Mouse (Mus musculus) E14TG2a.4 (cell line): ENCODE measurements around the gene Atrnl1.

Source experiments
- H3K27me3 ChIP-seq: 2 replicates; pipeline ENCODE4 v1.6.1; 2014; ENCODE audit warnings: low read length, control low read depth; ENCODE audit not compliant: insufficient read depth
- H3K36me3 ChIP-seq: 2 replicates; pipeline ENCODE4 v1.6.1; 2014; ENCODE audit warnings: low read length, control low read depth; ENCODE audit not compliant: insufficient read depth
- H3K4me1 ChIP-seq: replicated peaks from 2 replicates; pipeline ENCODE4 v1.6.1; 2014; ENCODE audit warnings: low read depth, low read length, control low read depth
- H3K4me3 ChIP-seq: replicated peaks from 2 replicates; pipeline ENCODE4 v1.5.1; 2014; ENCODE audit warnings: mild to moderate bottlenecking, low read length
- H3K9me3 ChIP-seq: 2 replicates; pipeline ENCODE4 v1.6.1; 2014; ENCODE audit warnings: low read length, control low read depth
- CTCF ChIP-seq: conservative IDR thresholded peaks from 2 replicates; pipeline ENCODE4 v1.5.1; 2014; ENCODE audit warnings: low read length
- NANOG ChIP-seq: IDR thresholded peaks from 2 replicates; pipeline ENCODE4 v1.6.1; 2014; ENCODE audit warnings: borderline replicate concordance, low read length, mixed read lengths
- POU5F1 ChIP-seq: IDR thresholded peaks from 2 replicates; pipeline ENCODE4 v1.6.1; 2014; ENCODE audit warnings: low read length, borderline replicate concordance

Atrnl1 gene

DNA sequence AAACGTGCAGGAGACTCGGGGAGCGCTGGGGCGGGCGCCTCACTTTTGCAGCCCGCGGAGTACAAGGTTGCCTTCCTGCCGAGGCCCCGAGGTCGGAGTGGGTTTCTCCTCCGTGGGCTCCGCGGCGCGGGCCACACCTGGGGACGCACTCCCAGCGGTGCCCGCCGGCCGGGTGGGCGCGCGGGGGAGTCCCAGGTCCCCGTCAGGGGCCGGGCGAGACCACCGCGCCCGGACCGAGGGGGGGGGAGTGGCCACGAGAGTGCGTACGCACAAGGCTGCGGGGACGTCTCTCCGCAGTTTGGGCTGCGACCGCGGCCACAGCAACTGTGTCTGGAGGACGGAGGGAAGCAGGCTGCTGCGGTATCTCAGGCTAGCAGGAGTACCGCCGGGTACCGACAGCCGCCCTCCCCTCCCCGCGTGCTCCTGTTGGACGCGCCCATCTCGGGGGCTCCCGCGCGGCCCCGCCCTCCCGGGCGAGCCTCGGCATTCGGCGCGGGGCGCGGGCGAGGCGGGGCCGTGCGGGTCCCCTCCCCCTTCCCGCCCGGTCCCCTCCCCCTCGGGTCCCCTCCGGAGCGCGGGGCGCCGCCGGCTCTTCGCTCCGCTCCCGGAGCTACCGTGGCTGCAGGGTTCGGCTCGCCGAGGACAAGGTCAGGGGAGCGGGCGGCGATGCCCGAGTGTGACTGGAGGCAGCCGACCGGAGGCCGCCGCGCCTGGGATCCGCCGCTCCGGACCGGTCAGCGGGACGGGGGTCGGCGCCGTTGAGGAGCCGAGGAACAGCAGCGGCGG, at the start of gene Atrnl1:
TSS of gene Atrnl1 (plus strand) at position 559 of the 786 bp plus-strand sequence.
- no peaks in the 10 kb centered on the region for H3K9me3 ChIP-seq
- peaks cover 18% of the 10 kb centered on the region for H3K4me1 ChIP-seq
- H3K27me3 ChIP-seq = peaks cover 41% of the 10 kb centered on the region
- H3K36me3 ChIP-seq = no peaks in the 10 kb centered on the region
- peak within 1 kb of the TSS; percentile 96 for H3K4me3 ChIP-seq
- TF ChIP-seq NANOG (no peak), CTCF (no peak), POU5F1 (no peak)

DNA sequence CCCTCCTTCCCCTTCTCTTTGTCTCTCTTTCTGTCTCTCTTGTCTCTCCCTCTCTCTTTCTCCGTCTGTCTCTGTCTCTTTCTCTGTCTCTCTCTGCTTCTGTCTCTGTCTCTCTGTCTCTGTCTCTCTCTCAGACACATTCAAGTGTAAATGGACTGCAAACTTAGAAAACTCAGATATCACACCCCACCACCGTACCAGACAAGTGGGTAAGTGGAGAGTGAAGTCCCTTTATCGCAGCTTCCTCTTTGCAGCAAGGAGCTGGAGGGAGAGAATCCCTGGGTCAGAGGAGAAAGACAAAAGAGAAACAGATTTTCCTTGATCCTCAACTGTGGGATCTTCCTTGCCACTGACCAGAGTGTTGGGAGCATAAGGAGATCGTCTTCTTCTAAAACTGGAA, 49.3 kb upstream of the Atrnl1 start:
- Histone ChIP-seq H3K9me3 (no peaks in the 10 kb centered on the region), H3K4me1 (no peaks in the 10 kb centered on the region), H3K27me3 (no peaks in the 10 kb centered on the region), H3K4me3 (no peak overlapping the region), H3K36me3 (no peaks in the 10 kb centered on the region)
- no peak for TF ChIP-seq CTCF
- TF ChIP-seq NANOG = no peak
- TF ChIP-seq POU5F1 = no peak

DNA sequence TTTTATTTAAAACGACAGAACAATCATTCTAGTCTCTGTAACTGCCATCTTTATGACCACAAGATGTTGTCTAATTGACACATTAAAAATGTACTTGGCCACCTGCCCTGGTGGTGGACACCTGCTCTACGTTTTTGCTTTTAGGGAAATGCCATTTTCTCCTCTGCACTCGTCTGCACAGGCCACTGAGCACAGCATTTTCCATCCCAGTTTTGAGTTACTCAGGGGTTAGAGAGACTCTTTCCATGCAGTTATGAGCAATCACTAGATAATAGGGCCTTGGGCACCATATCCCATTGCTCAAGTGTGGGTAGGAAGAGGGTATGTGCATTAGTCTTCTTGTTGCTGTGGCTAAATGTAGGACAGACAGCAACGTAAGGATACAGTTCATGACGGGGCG, 41.8 kb upstream of the Atrnl1 start:
- TF ChIP-seq NANOG (no peak), CTCF (no peak), POU5F1 (no peak)
- Histone ChIP-seq H3K9me3 (no peaks in the 10 kb centered on the region), H3K4me1 (no peaks in the 10 kb centered on the region), H3K4me3 (no peak overlapping the region), H3K36me3 (no peaks in the 10 kb centered on the region), H3K27me3 (no peaks in the 10 kb centered on the region)

DNA sequence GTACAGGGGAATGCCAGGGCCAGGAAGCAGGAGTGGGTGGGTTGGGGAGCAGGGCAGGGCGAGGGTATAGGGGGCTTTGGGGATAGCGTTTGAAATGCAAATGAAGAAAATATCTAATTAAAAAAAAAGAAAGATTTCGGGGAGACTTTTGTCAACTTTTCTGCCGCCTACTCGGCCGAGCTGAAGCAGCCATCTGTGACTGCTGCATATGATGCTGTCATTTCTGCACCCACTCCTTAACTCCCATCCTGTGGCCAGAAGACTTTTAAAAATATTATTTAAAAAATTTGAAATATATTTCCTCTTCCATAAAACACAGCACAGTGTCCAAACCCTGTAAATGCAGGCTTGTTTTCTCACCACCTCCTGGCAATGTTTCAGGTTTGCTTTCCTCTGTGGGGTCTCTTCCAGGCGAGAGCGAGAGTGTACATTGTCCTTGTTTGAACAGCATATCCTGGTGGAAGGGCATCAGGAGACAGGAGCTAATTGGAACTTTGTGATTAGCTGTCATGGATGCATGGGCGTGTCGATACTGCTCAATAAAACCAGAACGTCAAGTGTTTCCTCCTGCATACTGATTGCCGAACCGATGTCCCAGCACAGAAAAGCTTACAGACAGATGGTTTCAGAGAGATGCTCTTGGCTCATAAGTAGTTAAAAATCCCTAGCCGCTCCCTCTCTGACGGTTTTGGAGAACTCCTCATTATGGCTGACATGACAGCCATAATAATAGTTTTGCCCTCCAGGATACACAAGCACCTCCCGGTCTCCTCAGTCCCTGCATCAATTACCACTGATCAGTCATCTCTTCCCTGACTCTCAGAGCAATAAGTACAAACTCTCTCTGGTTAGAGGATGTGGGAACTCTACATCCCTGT, 38.2 kb upstream of the Atrnl1 start:
- no peak overlapping the region for H3K4me3 ChIP-seq
- TF ChIP-seq POU5F1 (no peak), CTCF (no peak), NANOG (no peak)
- no peaks in the 10 kb centered on the region for H3K9me3 ChIP-seq
- H3K36me3 ChIP-seq = no peaks in the 10 kb centered on the region
- peaks cover 17% of the 10 kb centered on the region for H3K4me1 ChIP-seq
- H3K27me3 ChIP-seq = no peaks in the 10 kb centered on the region

DNA sequence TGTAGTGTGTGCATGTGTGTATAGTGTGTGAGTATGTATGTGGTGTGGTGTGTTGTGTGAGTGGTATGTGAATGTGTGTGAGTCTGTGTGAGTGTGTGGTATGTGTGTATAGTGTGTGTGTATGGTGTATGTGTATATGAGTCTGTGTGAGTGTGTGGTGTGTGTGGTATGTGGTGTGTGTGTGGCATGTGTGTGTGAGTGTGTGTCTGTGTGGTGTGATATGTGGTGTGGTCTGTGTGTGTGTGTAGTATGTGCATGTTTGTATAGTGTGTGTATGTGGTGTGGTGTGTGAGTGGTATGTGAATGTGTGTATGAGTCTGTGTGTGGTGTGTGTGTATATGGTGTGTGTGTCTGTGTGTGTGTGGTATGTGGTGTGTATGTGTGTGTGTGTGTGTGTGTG, 37.4 kb upstream of the Atrnl1 start:
- no peak overlapping the region for H3K4me3 ChIP-seq
- TF ChIP-seq POU5F1 (no peak), NANOG (no peak)
- H3K36me3 ChIP-seq = no peaks in the 10 kb centered on the region
- peaks cover 17% of the 10 kb centered on the region for H3K4me1 ChIP-seq
- H3K27me3 ChIP-seq = no peaks in the 10 kb centered on the region
- H3K9me3 ChIP-seq = peaks cover 3% of the 10 kb centered on the region; the same call in 1 of the 2 replicates

DNA sequence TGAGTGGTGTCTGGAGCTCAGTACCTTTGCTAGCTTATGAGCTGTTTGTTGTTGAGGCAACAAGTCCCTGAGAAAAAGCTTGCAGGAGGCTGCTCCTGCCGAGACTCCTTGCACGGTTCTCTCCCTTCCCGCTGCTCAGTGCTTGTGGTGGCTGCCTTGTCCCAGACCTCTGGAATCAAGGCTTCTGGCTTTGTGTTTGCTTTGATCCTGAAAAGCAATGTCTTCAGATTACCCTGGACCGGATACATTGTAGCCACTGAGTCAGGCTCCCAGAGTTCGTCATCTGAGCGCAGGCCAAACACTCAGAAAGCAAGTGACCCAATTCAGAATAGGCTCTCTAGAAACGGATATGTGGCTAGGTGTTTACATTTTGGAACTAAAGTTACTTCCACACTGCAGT, 35.8 kb upstream of the Atrnl1 start:
- no peaks in the 10 kb centered on the region for H3K36me3 ChIP-seq
- peaks cover 5% of the 10 kb centered on the region; the same call in 1 of the 2 replicates for H3K9me3 ChIP-seq
- peaks cover 17% of the 10 kb centered on the region for H3K4me1 ChIP-seq
- no peak for TF ChIP-seq POU5F1
- no peak for TF ChIP-seq NANOG
- TF ChIP-seq CTCF = no peak
- no peak overlapping the region for H3K4me3 ChIP-seq
- H3K27me3 ChIP-seq = no peaks in the 10 kb centered on the region

DNA sequence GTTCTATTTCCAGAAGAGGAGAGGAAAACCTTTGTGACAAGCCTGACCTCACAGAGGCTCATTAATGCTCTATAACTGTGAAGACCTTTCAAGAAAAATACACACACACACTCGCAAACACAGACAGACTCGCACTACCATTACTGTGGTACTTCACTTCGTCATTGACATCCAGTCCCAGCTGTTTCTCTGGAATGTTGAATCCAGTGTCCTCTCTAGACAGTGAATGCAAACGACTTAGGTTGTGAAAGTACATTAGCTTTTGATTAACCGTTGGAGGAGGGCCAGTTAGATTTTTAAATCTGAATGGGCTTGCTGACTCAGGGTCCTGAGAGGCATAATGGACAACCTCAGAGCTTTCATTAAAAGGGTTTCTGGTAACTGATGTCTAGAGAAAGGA, 34.0 kb upstream of the Atrnl1 start:
- peaks cover 8% of the 10 kb centered on the region; the same call in 1 of the 2 replicates for H3K27me3 ChIP-seq
- no peak overlapping the region for H3K4me3 ChIP-seq
- H3K36me3 ChIP-seq = no peaks in the 10 kb centered on the region
- no peak for TF ChIP-seq CTCF
- TF ChIP-seq NANOG = no peak
- TF ChIP-seq POU5F1 = no peak
- H3K9me3 ChIP-seq = peaks cover 5% of the 10 kb centered on the region; the same call in 1 of the 2 replicates
- peaks cover 17% of the 10 kb centered on the region for H3K4me1 ChIP-seq

DNA sequence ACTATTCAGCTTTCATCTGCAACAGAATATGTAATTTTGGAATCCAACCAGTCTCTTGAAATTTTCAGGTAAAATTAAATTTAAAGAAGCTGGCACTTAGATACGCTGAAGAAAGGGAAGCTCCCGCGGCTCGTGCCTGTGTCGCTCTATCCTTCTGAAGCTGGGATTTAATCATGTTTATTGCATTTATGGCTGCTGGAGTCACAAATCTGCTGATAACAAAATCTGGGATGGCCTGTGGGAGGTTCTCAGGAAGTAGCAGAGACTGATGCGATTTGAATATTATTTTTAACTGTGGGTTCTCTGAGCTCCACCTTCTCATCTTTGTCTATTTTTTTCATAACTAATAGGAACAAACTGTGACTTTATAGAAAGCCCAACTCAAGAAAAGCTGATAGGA, 33.6 kb upstream of the Atrnl1 start:
- H3K27me3 ChIP-seq = peaks cover 12% of the 10 kb centered on the region; the same call in 1 of the 2 replicates
- peaks cover 17% of the 10 kb centered on the region for H3K4me1 ChIP-seq
- TF ChIP-seq CTCF = no peak
- no peak for TF ChIP-seq POU5F1
- no peak for TF ChIP-seq NANOG
- no peak overlapping the region for H3K4me3 ChIP-seq
- H3K36me3 ChIP-seq = no peaks in the 10 kb centered on the region
- peaks cover 5% of the 10 kb centered on the region; the same call in 1 of the 2 replicates for H3K9me3 ChIP-seq
